Mouse (Mus musculus) ES-E14 (cell line): Measurements from ENCODE around the gene Sned1.

ENCODE experiments used
- HCFC1 ChIP-seq: IDR thresholded peaks from 2 replicates; pipeline ENCODE4 v1.6.1; 2012; ENCODE audit warnings: low read length, inconsistent platforms, borderline replicate concordance; ENCODE audit not compliant: insufficient read depth
- ZC3H11A ChIP-seq: IDR thresholded peaks from 2 replicates; pipeline ENCODE4 v1.6.1; 2012; ENCODE audit warnings: low read depth, mild to moderate bottlenecking, inconsistent platforms, low read length, borderline replicate concordance

- TF ChIP-seq ZC3H11A (no peak), HCFC1 (no peak)
Measured at GRCm38 (mm10) chr1:93212441-93212840, 23.2 kb upstream of the Sned1 start.
